Mouse (Mus musculus) left cerebral cortex, postnatal 36 days (tissue): Measurements from ENCODE around the gene Tmem238l. TPM values are rescaled to one million over a fixed set of nuclear protein-coding genes. Genes with fewer than 3 reads are reported as not detected.

Experiments
- DNase-seq, 2 experiments: peaks; one replicate each; pipeline ENCODE4 v3.0.0; 2021 to 2022; ENCODE audit warnings: low spot score in 2 of 2, mixed read lengths in 1 of 2
- intact Hi-C: fragments of 180-260 bp; cut with DNase I; formaldehyde crosslinking; loops from one replicate; pipeline ENCODE4 v1.15.1; 2025
- total RNA-seq, 2 experiments: library from RNA; stranded (reverse); gene quantifications; 2 replicates each; pipeline ENCODE4 v1.2.3; 2021

Gene Tmem238l
- total RNA-seq, 2 experiments from 2014 or later, result not detected

GRCm38 (mm10) chr11:67011635-67012034, 55.2 kb downstream of the Tmem238l start:
- intact Hi-C loops, result no loop called here
- no peak for DNase-seq

Other genes starting within 250 kb of the Tmem238l start
- under 1 TPM in 1 of 2 experiments, not detected in 1; 0.20 TPM for gene Pirt, start 44.7 kb upstream of the Tmem238l start, total RNA-seq
- gene Tmem220, start 68.5 kb downstream of the Tmem238l start, total RNA-seq, result under 1 TPM; 0.27 to 0.68 TPM
- 10 to 100 TPM; 24.8 to 26.7 TPM for gene Adprm, start 96.0 kb downstream of the Tmem238l start, total RNA-seq
- 10 to 100 TPM in 1 of 2 experiments, 1 to 10 TPM in 1; 9.0 to 12.1 TPM for gene Sco1, start 96.0 kb downstream of the Tmem238l start, total RNA-seq
- 1 to 10 TPM; 3.5 to 6.2 TPM for gene Myh3, start 121.7 kb downstream of the Tmem238l start, total RNA-seq
- under 1 TPM; 0.63 to 0.69 TPM for gene Myh2, start 214.4 kb downstream of the Tmem238l start, total RNA-seq
- under 1 TPM; 0.32 to 0.54 TPM for gene Myh1, start 243.4 kb downstream of the Tmem238l start, total RNA-seq